Mouse (Mus musculus) cerebellum, postnatal 14 days (tissue): ENCODE results near the gene Pygb.

ENCODE experiments used
- DNase-seq, 2 experiments: peaks; one replicate each; pipeline ENCODE4 v3.0.0; 2021; ENCODE audit warnings: mixed read lengths in 2 of 2

Pygb gene

GRCm38 (mm10) chr2:150842049-150842461 lies 55.5 kb downstream of the Pygb start:
- no peak for DNase-seq

DNA sequence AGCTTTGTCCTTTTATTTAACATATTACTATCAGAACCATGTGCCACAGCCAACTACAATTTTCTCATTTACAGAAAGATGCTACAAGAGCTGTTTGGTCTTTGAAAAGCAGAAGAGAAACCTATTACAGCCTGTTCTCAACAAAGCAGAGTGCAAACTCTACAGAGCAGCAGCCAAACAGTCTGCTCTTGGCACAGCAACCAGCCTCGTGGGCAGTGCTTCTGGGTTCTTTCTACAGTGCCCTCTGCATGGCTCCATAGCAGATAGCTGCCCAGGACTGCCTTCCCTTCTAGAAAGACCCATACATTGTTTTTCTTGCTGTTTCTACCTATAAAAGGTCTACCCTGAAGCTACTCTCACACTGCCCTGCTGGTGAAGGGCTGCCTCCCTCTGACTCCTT lies 58.3 kb downstream of the Pygb start:
- peak; percentile 35 to 47 for DNase-seq

DNA sequence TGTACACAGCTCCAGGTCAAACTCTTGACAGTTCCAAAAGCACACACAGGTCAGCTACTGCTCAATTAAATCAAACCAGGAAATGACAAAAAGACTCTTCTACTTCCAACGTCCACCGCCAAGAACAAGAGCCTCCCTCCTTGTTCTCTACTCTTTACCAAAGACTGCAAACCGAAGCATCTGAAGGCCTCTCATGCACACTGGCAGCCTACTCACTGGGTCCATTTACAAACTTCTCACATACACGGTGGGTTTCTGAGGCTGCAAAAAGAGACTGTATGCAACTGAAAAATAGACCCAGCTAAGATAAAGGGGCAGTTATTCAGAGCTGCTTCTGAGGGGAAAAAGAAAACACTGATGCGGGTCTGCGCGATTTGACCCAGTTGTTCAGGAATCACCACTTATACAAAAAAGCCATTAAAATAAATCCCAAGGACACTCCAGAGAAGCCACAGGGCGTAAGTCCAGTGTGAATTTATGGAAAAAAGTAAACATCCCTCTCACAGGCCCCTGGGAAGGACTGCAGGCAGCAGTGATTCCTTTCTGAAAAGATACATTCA lies 61.0 kb downstream of the Pygb start:
- no peak for DNase-seq

- no peak for DNase-seq
These were observed 64.7 kb downstream of the Pygb start for GRCm38 (mm10) chr2:150851251-150851650.

DNA sequence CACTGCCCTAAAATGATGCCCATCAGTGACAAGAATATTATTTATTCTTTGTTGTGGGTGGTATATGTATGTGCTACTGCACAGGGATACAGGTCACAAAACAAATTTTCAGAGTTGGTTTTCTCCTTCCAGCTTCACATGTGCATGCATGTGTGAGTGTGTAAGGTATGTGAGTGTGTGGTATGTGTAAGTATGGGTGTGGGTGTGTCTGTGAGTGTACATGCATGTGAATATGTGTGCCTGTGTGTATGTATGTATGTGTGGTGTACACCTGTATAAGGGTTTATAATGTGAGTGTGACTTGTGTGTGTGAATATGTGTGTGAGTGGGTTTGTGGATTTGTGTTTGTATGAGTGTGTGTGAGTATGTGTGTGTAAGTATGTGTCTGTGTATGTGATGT lies 68.7 kb downstream of the Pygb start:
- no peak for DNase-seq

GRCm38 (mm10) chr2:150858724-150859487 lies 72.4 kb downstream of the Pygb start:
- no peak for DNase-seq

GRCm38 (mm10) chr2:150859709-150860470 lies 73.4 kb downstream of the Pygb start:
- no peak for DNase-seq

DNA sequence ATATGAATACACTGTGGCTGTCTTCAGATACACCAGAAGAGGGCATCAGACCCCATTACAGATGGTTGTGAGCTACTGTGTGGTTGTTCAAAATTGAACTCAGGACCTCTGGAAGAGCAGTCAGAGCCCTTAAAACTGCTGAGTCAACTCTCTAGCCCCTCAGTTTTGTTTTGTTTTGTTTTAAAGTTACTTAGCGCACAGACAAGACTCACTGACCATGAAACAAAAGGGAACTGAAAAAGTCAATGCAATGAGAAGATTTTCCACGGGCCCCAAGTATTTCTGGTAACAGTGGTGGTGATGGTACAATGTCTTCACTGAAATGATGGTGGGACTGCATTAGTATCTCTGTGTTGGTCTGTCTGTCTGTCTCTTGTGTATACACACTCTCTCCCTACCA lies 74.6 kb downstream of the Pygb start:
- DNase-seq: no peak

DNA sequence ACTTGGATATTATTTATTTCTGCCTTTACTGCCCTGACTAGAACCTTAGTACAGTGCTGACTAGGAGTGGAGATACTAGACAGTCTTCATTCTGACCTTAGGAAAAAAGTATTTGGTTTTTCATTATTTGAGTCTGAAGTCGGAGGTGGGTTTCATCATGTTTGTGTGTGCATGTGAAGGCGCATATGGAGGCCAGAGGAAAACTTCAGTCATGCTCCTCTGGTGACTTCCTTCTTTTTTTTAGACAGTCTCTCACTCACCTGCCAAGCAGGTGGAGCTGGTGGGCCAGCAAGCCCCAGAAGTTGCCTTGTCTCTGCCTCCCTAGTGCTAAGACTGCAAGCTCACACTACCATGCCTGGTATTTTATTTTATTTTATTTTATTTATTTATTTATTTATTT lies 80.5 kb downstream of the Pygb start:
- DNase-seq: no peak

- DNase-seq: no peak
These were observed 82.9 kb downstream of the Pygb start for GRCm38 (mm10) chr2:150869446-150869845.

GRCm38 (mm10) chr2:150874508-150874907 lies 88.0 kb downstream of the Pygb start:
- peak in 1 of 2 experiments; percentile 14 for DNase-seq

- no peak for DNase-seq
These were observed 88.7 kb downstream of the Pygb start for GRCm38 (mm10) chr2:150875226-150875625.

DNA sequence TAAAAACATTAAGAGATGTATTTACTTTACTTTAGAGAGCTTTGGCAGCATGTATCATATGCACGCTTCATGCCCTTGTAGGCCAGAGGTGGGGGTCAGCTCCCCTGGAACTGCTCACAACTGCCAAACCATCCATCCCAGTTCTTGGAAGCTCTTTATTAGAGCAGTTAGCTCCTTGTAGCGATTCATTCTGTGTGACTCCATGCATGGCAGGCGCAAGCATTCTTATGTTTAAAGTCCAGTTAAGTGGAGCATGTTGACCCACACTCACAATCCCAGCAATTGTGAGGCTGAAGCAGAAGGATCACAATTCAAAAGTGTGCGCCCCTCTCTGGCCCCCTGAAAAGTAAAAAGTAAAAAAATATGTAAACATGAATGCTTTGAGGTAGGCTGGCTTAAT lies 91.0 kb downstream of the Pygb start:
- no peak for DNase-seq
